Mouse (Mus musculus): Measurements from ENCODE around the gene Nudt14. TPM values are rescaled to one million over a fixed set of nuclear protein-coding genes. Genes with fewer than 3 reads are reported as not detected.

The Nudt14 gene
- total and polyA plus RNA-seq, 2 experiments from 2014 or later, result 28.2 to 33.9 TPM

- no peak overlapping the region for H3K4me3 ChIP-seq (ENCODE audit: low read depth, low read length)
- no peak for TF ChIP-seq EP300 (IDR thresholded peaks at IDR 0.05; ENCODE audit: low read depth)
- TF ChIP-seq CTCF (IDR thresholded peaks at IDR 0.05; ENCODE audit: low read depth), result no peak
- no peaks in the 10 kb centered on the region for H3K9me3 ChIP-seq (replicated peaks; ENCODE audit: control insufficient read depth, low read length)
- H3K4me1 ChIP-seq (ENCODE audit: control insufficient read depth, insufficient read depth), result peaks cover 20% of the 10 kb centered on the region
- H3K4me2 ChIP-seq (ENCODE audit: low read depth, low read length), result no peak overlapping the region
- no peak for DNase-seq (ENCODE audit: low spot score)
- H3K36me3 ChIP-seq (replicated peaks; ENCODE audit: control insufficient read depth, insufficient read depth, low read length), result peaks cover 11% of the 10 kb centered on the region
- H3K9ac ChIP-seq (replicated peaks; ENCODE audit: low read depth, low read length), result no peak overlapping the region
- H3K27me3 ChIP-seq (ENCODE audit: control insufficient read depth, insufficient read depth, low read length), result peaks cover 38% of the 10 kb centered on the region
- peak overlapping the region; percentile 71; the same call in 1 of the 2 replicates for H3K27ac ChIP-seq (ENCODE audit: low read depth)
- no peak for ATAC-seq (ENCODE audit: insufficient read depth, low read depth)
- WGBS, result 72% methylated on average over 8 of the region's 8 CpGs
Observed at GRCm38 (mm10) chr12:112917906-112918305, 24.0 kb downstream of the Nudt14 start.

DNA sequence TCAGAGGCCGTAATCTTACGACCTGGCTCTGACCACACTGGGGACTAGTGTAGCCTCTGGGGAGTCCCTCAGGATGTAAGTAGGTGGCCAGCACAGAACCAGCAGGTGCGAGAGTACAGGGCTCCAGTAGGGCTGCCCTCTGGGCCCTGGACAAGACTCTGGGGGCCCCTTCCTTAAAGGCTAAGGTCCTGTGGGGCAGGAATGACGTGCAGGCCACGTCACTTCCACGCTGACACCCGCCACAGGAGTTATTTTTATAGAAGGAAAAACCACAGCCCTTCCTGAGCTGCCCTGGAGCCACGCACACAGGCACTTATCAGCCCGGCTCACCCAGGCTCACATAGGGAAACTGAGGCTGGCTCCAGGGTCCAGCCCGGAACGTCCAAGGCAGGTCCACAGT, 24.4 kb downstream of the Nudt14 start:
- peaks cover 20% of the 10 kb centered on the region for H3K4me1 ChIP-seq (ENCODE audit: control insufficient read depth, insufficient read depth)
- no peaks in the 10 kb centered on the region for H3K9me3 ChIP-seq (replicated peaks; ENCODE audit: control insufficient read depth, low read length)
- TF ChIP-seq CTCF (IDR thresholded peaks at IDR 0.05; ENCODE audit: low read depth), result no peak
- TF ChIP-seq EP300 (IDR thresholded peaks at IDR 0.05; ENCODE audit: low read depth), result no peak
- 62% methylated on average over 11 of the region's 11 CpGs for WGBS
- peaks cover 11% of the 10 kb centered on the region for H3K36me3 ChIP-seq (replicated peaks; ENCODE audit: control insufficient read depth, insufficient read depth, low read length)
- DNase-seq (ENCODE audit: low spot score), result no peak
- H3K4me3 ChIP-seq (ENCODE audit: low read depth, low read length), result no peak overlapping the region
- H3K27me3 ChIP-seq (ENCODE audit: control insufficient read depth, insufficient read depth, low read length), result peaks cover 36% of the 10 kb centered on the region
- no peak overlapping the region for H3K4me2 ChIP-seq (ENCODE audit: low read depth, low read length)
- H3K9ac ChIP-seq (replicated peaks; ENCODE audit: low read depth, low read length), result no peak overlapping the region
- peak overlapping the region; percentile 71 for H3K27ac ChIP-seq (ENCODE audit: low read depth)
- ATAC-seq (ENCODE audit: insufficient read depth, low read depth), result no peak

DNA sequence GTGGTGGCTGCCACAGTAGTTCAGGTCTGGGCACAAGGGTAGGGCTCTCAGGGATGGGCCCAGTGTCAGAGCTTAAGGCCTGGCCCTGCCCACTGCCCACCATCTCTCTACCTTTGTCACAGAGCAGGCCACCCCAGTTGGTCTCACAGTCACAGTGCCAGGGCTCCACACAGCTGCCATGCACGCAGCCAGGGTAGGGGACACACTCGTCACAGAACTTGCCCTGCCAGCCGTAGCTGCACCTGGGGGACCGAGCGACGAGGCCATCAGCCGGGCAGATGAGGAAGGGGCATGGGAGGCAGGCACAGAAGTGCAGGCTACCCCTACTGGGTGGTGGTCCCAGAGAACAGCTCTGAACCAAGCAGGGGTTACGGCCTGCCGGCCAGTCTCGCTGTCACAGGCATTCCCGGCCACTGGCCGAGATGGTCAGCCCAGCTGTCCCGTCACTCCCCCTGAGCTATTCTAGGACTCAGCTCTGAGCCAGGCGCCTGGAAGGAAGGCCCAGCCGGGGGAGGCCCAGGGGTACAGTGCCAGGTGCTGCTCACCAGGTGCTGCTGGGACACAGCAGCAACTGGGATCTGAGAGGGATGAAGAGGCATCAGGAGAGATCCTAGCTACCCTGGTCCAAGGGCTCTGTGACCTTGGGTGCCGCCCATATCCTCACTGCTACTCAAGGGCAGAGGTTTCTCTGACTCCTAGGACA, 25.1 kb downstream of the Nudt14 start:
- H3K27me3 ChIP-seq (ENCODE audit: control insufficient read depth, insufficient read depth, low read length), result peaks cover 36% of the 10 kb centered on the region
- H3K4me1 ChIP-seq (ENCODE audit: control insufficient read depth, insufficient read depth), result peaks cover 16% of the 10 kb centered on the region; the same call in 1 of the 2 replicates
- DNase-seq (ENCODE audit: low spot score) (no peak), ATAC-seq (ENCODE audit: insufficient read depth, low read depth) (peak; percentile 49)
- H3K4me3 ChIP-seq (ENCODE audit: low read depth, low read length), result no peak overlapping the region
- TF ChIP-seq EP300 (IDR thresholded peaks at IDR 0.05; ENCODE audit: low read depth) (no peak), CTCF (IDR thresholded peaks at IDR 0.05; ENCODE audit: low read depth) (no peak)
- no peak overlapping the region for H3K4me2 ChIP-seq (ENCODE audit: low read depth, low read length)
- WGBS, result 54% methylated on average over 16 of the region's 16 CpGs
- peaks cover 11% of the 10 kb centered on the region for H3K36me3 ChIP-seq (replicated peaks; ENCODE audit: control insufficient read depth, insufficient read depth, low read length)
- H3K9me3 ChIP-seq (replicated peaks; ENCODE audit: control insufficient read depth, low read length), result no peaks in the 10 kb centered on the region
- H3K9ac ChIP-seq (replicated peaks; ENCODE audit: low read depth, low read length), result 0 out of 2 replicates have a peak overlapping the region, but pooled peaks have one; percentile 7
- peak overlapping the region; percentile 71 for H3K27ac ChIP-seq (ENCODE audit: low read depth)

- WGBS, result 92% methylated on average over 13 of the region's 13 CpGs
- Histone ChIP-seq H3K9me3 (replicated peaks; ENCODE audit: control insufficient read depth, low read length) (no peaks in the 10 kb centered on the region), H3K4me1 (ENCODE audit: control insufficient read depth, insufficient read depth) (peaks cover 13% of the 10 kb centered on the region; the same call in 1 of the 2 replicates), H3K4me3 (ENCODE audit: low read depth, low read length) (no peak overlapping the region), H3K36me3 (replicated peaks; ENCODE audit: control insufficient read depth, insufficient read depth, low read length) (peaks cover 14% of the 10 kb centered on the region), H3K27ac (ENCODE audit: low read depth) (no peak overlapping the region), H3K27me3 (ENCODE audit: control insufficient read depth, insufficient read depth, low read length) (peaks cover 31% of the 10 kb centered on the region), H3K4me2 (ENCODE audit: low read depth, low read length) (no peak overlapping the region), H3K9ac (replicated peaks; ENCODE audit: low read depth, low read length) (no peak overlapping the region)
- DNase-seq (ENCODE audit: low spot score) (no peak), ATAC-seq (ENCODE audit: insufficient read depth, low read depth) (no peak)
- TF ChIP-seq CTCF (IDR thresholded peaks at IDR 0.05; ENCODE audit: low read depth) (no peak), EP300 (IDR thresholded peaks at IDR 0.05; ENCODE audit: low read depth) (no peak)
Observed at GRCm38 (mm10) chr12:112915587-112915986, 26.3 kb downstream of the Nudt14 start.

DNA sequence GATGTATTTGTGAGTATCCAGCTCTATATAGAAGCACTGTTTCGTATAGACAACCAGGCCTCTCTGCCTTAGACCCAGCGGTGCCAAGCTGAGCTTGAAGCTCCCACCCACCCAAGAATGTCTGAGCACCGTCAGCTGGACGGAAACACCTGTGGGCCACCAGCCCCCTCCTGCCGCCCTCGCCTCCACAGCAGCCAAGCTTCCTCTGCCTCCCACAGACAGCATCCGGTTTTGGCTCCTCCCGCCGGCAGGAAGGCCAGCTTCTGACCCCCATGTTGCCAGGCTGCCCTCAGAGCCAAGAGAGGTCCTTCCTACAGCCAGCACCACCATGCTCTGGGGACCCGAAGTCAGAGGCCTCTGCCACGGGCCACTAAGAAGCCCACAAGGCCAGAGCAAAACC, 27.4 kb downstream of the Nudt14 start:
- H3K4me3 ChIP-seq (ENCODE audit: low read depth, low read length), result no peak overlapping the region
- TF ChIP-seq EP300 (IDR thresholded peaks at IDR 0.05; ENCODE audit: low read depth), result peak; percentile 72; the same call in 1 of the 2 replicates
- TF ChIP-seq CTCF (IDR thresholded peaks at IDR 0.05; ENCODE audit: low read depth), result no peak
- H3K4me2 ChIP-seq (ENCODE audit: low read depth, low read length), result no peak overlapping the region
- ATAC-seq (ENCODE audit: insufficient read depth, low read depth) (0 out of 2 replicates have a peak, but pooled peaks have one; percentile 5), DNase-seq (ENCODE audit: low spot score) (no peak)
- H3K27me3 ChIP-seq (ENCODE audit: control insufficient read depth, insufficient read depth, low read length), result peaks cover 21% of the 10 kb centered on the region
- H3K4me1 ChIP-seq (ENCODE audit: control insufficient read depth, insufficient read depth), result peaks cover 13% of the 10 kb centered on the region; the same call in 1 of the 2 replicates
- H3K9ac ChIP-seq (replicated peaks; ENCODE audit: low read depth, low read length), result no peak overlapping the region
- H3K9me3 ChIP-seq (replicated peaks; ENCODE audit: control insufficient read depth, low read length), result no peaks in the 10 kb centered on the region
- H3K36me3 ChIP-seq (replicated peaks; ENCODE audit: control insufficient read depth, insufficient read depth, low read length), result peaks cover 14% of the 10 kb centered on the region
- H3K27ac ChIP-seq (ENCODE audit: low read depth), result 0 out of 2 replicates have a peak overlapping the region, but pooled peaks have one; percentile 30
- WGBS, result 71% methylated on average over 11 of the region's 11 CpGs

All from heart, postnatal 0 days (tissue).